Mouse (Mus musculus): Measurements from ENCODE around the gene Nanos1. TPM values are rescaled to one million over a fixed set of nuclear protein-coding genes. Genes with fewer than 3 reads are reported as not detected.

Nanos1 gene
- total and polyA plus RNA-seq, 3 experiments, result 4.5 to 4.6 TPM; not detected in 1

GRCm38 (mm10) chr19:60710196-60710595, 45.6 kb upstream of the Nanos1 start (continued):
- TF ChIP-seq MAX (IDR thresholded peaks at IDR 0.05; ENCODE audit: low read length) (no peak; the same call in 1 of the 2 replicates), MAZ (IDR thresholded peaks at IDR 0.05; ENCODE audit: low read depth, low read length) (no peak)

- TF ChIP-seq NRF1 (IDR thresholded peaks at IDR 0.05; ENCODE audit: insufficient read depth, low read depth, low read length, poor library complexity, severe bottlenecking) (no peak), GATA1 (IDR thresholded peaks at IDR 0.05; ENCODE audit: low read depth, low read length) (no peak), USF2 (IDR thresholded peaks at IDR 0.05; ENCODE audit: borderline replicate concordance in 1 of 2, insufficient read depth in 1 of 2, low read depth in 1 of 2, low read length in 2 of 2) (no peak), POLR2AphosphoS2 (IDR thresholded peaks at IDR 0.05; ENCODE audit: low read length) (no peak), MAX (IDR thresholded peaks at IDR 0.05; ENCODE audit: low read length) (no peak), BHLHE40 (IDR thresholded peaks at IDR 0.05; ENCODE audit: borderline replicate concordance, low read depth, low read length) (no peak), USF1 (IDR thresholded peaks at IDR 0.05; ENCODE audit: low read depth, low read length) (no peak), EP300 (IDR thresholded peaks at IDR 0.05; ENCODE audit: low read depth in 1 of 2, low read length in 2 of 2) (no peak), TAL1 (IDR thresholded peaks at IDR 0.05; ENCODE audit: low read length) (no peak), ELF1 (IDR thresholded peaks at IDR 0.05; ENCODE audit: low read depth, low read length) (no peak), MYC (IDR thresholded peaks at IDR 0.05; ENCODE audit: low read depth, low read length) (no peak), UBTF (IDR thresholded peaks at IDR 0.05; ENCODE audit: borderline replicate concordance, insufficient read depth, low read depth, low read length) (no peak), NELFE (IDR thresholded peaks at IDR 0.05; ENCODE audit: low read depth, low read length) (no peak)
- H3K36me3 ChIP-seq (ENCODE audit: control insufficient read depth in 1 of 2, insufficient read depth in 2 of 2, low read length in 2 of 2), result peaks cover 0 to 10% of the 10 kb centered on the region in 2 experiments; a peak in 2 of 4 replicates
- no peak for DNase-seq (ENCODE audit: low read depth, low spot score)
- no peak overlapping the region for H3K27ac ChIP-seq (ENCODE audit: control insufficient read depth, low read depth, low read length)
- no peak overlapping the region for H3K4me3 ChIP-seq (ENCODE audit: control insufficient read depth in 1 of 2, insufficient read depth in 1 of 2, low read depth in 2 of 2, low read length in 2 of 2)
- H3K4me1 ChIP-seq (ENCODE audit: control insufficient read depth in 1 of 2, insufficient read depth in 2 of 2, low read length in 2 of 2), result peaks cover 9 to 19% of the 10 kb centered on the region in 2 experiments
- H3K9me3 ChIP-seq (replicated peaks; ENCODE audit: insufficient read depth, low read length), result no peaks in the 10 kb centered on the region
- no peak overlapping the region for H3K9ac ChIP-seq (ENCODE audit: control insufficient read depth, low read depth, low read length, poor library complexity, severe bottlenecking)
- no peaks in the 10 kb centered on the region for H3K79me2 ChIP-seq (ENCODE audit: control insufficient read depth, insufficient read depth, low read length, poor library complexity)
- H3K27me3 ChIP-seq (ENCODE audit: control insufficient read depth in 1 of 2, insufficient read depth in 2 of 2, low read length in 2 of 2), result no peaks in the 10 kb centered on the region; a peak in 1 of 4 replicates
Observed at GRCm38 (mm10) chr19:60712577-60712976, 43.2 kb upstream of the Nanos1 start.

GRCm38 (mm10) chr19:60716381-60716780, 39.4 kb upstream of the Nanos1 start:
- Histone ChIP-seq H3K27ac (ENCODE audit: control insufficient read depth, low read depth, low read length) (no peak overlapping the region), H3K9ac (ENCODE audit: control insufficient read depth, low read depth, low read length, poor library complexity, severe bottlenecking) (no peak overlapping the region), H3K4me1 (ENCODE audit: control insufficient read depth in 1 of 2, insufficient read depth in 2 of 2, low read length in 2 of 2) (no peaks in the 10 kb centered on the region), H3K4me3 (ENCODE audit: control insufficient read depth in 1 of 2, insufficient read depth in 1 of 2, low read depth in 2 of 2, low read length in 2 of 2) (no peak overlapping the region), H3K27me3 (ENCODE audit: control insufficient read depth in 1 of 2, insufficient read depth in 2 of 2, low read length in 2 of 2) (peaks cover 13 to 26% of the 10 kb centered on the region in 2 experiments), H3K9me3 (replicated peaks; ENCODE audit: insufficient read depth, low read length) (no peaks in the 10 kb centered on the region), H3K36me3 (ENCODE audit: control insufficient read depth in 1 of 2, insufficient read depth in 2 of 2, low read length in 2 of 2) (no peaks in the 10 kb centered on the region), H3K79me2 (ENCODE audit: control insufficient read depth, insufficient read depth, low read length, poor library complexity) (no peaks in the 10 kb centered on the region)
- TF ChIP-seq POLR2AphosphoS5 (IDR thresholded peaks at IDR 0.05; ENCODE audit: borderline replicate concordance, low read depth, low read length), result no peak
- no peak for TF ChIP-seq MYC (IDR thresholded peaks at IDR 0.05; ENCODE audit: low read depth, low read length)
- TF ChIP-seq ZNF384 (IDR thresholded peaks at IDR 0.05; ENCODE audit: low read depth, low read length), result no peak
- no peak for TF ChIP-seq USF1 (IDR thresholded peaks at IDR 0.05; ENCODE audit: low read depth, low read length)
- no peak for DNase-seq (ENCODE audit: low read depth, low spot score)
